Mouse (Mus musculus) spleen, postnatal 36 days (tissue): ENCODE data around the gene Yeats4.

Experiments
- DNase-seq, 2 experiments: peaks; one replicate each; pipeline ENCODE4 v3.0.0; 2022; ENCODE audit warnings: low spot score in 2 of 2, mixed read lengths in 1 of 2

Gene Yeats4

GRCm38 (mm10) chr10:117202981-117203557 lies 21.2 kb downstream of the Yeats4 start:
- no peak for DNase-seq

DNA sequence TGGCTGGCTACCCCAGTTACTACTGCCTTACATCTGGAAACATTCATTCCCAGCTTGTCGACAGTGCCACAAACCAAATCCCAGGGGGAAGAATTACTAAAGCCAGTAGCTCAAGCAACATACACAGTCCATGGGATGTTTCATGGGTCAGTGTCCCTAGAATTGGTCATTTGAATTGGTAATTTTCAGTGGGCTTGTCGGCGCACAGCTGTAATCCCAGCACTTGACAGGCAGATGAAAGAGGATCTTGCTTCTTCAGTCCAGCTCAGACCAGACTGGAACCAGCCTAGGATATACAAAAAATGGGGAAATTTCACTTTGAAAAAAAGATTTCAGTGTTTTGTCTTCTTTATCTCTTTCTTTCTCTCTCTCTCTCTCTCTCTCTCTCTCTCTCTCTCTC lies 24.6 kb downstream of the Yeats4 start:
- DNase-seq: no peak

GRCm38 (mm10) chr10:117196696-117197095 lies 27.6 kb downstream of the Yeats4 start:
- no peak for DNase-seq

DNA sequence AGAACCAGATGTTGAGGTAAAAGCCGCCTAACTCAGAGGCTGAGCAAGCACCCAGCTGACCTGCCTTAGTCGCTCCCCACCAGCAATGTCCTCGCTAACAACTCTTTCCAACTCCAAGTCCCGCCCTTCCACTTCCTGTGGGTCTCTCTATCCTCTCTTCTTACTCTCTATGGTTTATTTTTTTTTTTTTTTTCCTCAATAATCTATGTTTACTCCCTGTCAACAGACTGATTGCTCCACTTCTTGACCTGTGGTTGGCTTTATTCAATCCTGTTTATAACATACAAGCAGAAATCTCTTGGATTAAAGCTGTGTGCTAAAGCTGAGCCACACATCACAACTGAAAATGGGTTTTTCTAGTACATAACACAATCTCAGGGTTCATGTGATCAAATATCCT lies 28.6 kb downstream of the Yeats4 start:
- DNase-seq: no peak

- DNase-seq: no peak
Measured at GRCm38 (mm10) chr10:117195005-117195404, 29.3 kb downstream of the Yeats4 start.

DNA sequence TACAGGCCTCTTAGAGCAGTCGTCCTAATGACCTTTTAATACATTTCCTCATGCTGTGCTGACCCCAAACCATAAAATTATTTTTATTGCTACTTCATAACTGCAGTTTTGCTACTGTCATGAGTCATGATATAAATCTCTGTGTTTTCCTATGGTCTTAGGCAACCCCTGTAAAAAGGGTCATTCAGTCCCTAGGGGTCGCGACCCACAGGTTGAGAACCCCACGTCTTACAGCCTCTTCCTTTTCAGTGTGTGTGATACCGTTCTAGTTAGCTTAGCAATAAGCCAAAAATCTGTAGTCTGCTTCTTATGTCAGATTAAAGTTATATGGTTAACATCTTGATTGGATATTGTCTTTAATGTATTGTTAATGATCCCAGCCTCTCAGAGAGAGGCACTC lies 30.9 kb downstream of the Yeats4 start:
- no peak for DNase-seq

DNA sequence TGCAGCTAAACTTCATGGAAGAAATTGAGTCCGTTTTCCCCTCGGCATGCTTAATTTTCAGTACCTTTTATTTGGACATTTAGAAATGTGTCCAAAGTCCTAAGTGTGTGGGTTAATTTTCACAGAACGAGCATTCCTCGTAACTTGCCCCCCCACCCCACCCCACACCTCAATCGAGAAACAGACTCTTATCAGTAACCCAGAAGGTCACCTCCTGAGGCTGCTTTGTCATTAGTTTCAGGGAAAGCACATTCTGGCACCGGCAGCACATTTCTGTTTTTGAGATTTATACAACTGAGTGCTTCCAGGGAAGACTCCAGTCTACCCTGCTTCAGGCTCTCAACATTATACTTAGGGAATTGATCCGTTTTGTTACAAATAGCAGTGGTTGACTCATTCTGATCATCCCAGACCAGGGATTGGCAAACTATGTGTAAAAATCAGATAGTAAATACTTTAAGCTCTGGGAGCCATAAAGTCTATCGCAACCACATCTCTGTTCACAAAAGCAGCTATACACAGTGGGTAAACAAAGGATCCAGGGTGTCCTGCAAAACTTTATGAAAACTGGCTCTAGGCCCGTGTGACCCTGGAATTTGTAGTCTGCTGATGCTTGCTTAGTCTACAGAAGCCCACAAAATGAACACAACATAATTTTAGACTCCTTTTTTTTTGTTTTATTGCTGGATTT lies 38.8 kb downstream of the Yeats4 start:
- no peak for DNase-seq

DNA sequence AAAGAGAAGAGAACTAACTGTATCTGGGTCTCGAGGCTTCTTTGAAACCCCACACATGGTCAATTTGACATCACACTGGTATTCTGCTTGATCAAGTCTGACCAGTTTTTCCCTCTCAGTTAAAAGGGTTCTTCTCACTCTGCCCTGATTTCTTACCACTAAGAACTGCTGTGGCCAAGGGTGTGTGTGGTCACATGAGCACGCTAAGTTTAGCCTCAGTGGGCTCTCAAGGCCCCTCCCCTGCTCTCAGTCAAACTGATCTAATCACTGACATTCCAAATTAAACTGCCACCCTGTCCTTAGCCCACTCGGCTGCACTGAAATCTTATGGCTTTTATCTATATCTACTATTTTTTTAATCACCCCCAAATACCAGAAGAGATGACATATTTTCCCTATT lies 43.2 kb downstream of the Yeats4 start:
- DNase-seq: no peak

- DNase-seq: no peak
Measured at GRCm38 (mm10) chr10:117174645-117175044, 49.7 kb downstream of the Yeats4 start.

- DNase-seq: no peak
Measured at GRCm38 (mm10) chr10:117173566-117174438, 50.5 kb downstream of the Yeats4 start.

DNA sequence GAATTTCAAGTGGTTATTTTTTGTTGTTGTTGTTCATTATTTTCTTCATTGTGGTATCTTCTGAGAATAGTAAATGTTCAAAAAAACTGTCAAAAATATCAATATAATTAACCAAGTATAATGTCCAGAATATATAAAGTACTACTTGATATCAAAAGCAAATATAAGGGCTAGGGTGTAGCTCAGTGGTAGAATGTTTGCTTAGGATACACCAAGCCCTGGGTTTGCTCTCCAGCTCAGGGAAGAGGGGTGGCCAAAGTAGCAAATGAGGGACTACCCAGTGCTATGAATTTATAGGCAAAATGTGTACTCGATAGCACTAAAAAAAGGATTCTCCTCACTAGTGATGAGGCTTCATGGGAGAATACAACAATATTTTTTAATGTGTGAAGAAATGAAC lies 51.2 kb downstream of the Yeats4 start:
- DNase-seq: no peak

DNA sequence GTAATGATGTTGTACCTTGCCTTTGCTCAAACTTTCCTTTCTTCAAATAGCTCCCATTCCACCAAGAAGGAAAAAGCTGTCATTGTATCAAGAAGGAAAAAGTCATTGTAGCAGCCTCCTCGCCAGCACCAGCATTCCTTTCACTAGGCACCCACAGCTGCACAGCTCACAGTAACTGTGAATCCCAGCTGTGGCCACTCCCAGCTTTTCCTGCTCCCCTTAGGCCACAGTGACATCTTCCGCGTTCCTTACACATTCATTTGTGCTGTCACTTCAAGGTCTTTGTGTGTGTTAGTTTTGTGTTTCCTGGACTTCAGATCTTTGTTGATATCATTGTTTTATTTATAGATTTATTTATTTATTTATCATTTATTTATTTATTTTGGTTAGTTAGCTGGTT lies 52.2 kb downstream of the Yeats4 start:
- no peak for DNase-seq

GRCm38 (mm10) chr10:117166785-117167425 lies 57.4 kb downstream of the Yeats4 start:
- peak in 1 of 2 experiments; percentile 58 for DNase-seq
